Mouse (Mus musculus): Measurements from ENCODE around the gene Ndfip2. TPM values are rescaled to one million over a fixed set of nuclear protein-coding genes. Genes with fewer than 3 reads are reported as not detected.
A peak's percentile ranks its signal among the peaks of the same experiment; 100 is the strongest.

Gene Ndfip2
- total RNA-seq, 2 experiments from 2014 or later = 113 to 114 TPM

- intact Hi-C loops (cut with DNase I) = loop anchor here (5.0 kb wide), 1 partner anchor 399 kb away; no protein-coding TSS in a partner anchor
Observed at GRCm38 (mm10) chr14:105333475-105334094, 75.2 kb downstream of the Ndfip2 start.

GRCm38 (mm10) chr14:105341765-105342164, 83.4 kb downstream of the Ndfip2 start:
- DNase-seq (ENCODE audit: low spot score in 2 of 2) = no peak
- intact Hi-C loops (cut with DNase I) = no loop called here

More at GRCm38 (mm10) chr14:105333475-105334094, 75.2 kb downstream of the Ndfip2 start:
- DNase-seq (ENCODE audit: low spot score in 2 of 2) = peak; percentile 73 to 85

- intact Hi-C loops (cut with DNase I) = no loop called here
Observed at GRCm38 (mm10) chr14:105354121-105354520, 95.7 kb downstream of the Ndfip2 start.

More at GRCm38 (mm10) chr14:105354121-105354520, 95.7 kb downstream of the Ndfip2 start:
- no peak for DNase-seq (ENCODE audit: low spot score in 2 of 2)

Other genes with a start within 250 kb of the Ndfip2 start
- gene Rbm26, start 81.2 kb upstream of the Ndfip2 start, total RNA-seq (2021) = 10 to 100 TPM; 58.0 to 61.7 TPM

Measured in left cerebral cortex, postnatal 25 days (tissue).